Mouse (Mus musculus): Measurements from ENCODE around the gene Glod4. TPM values are rescaled to one million over a fixed set of nuclear protein-coding genes. Genes with fewer than 3 reads are reported as not detected.

Glod4 gene
- polyA plus RNA-seq, 1 experiment, result 3.0 TPM

- H3K9me3 ChIP-seq, result no peaks in the 10 kb centered on the region
- TF ChIP-seq GATA1 (IDR thresholded peaks at IDR 0.05; ENCODE audit: borderline replicate concordance, low read length) (no peak), FLI1 (IDR thresholded peaks at IDR 0.05; ENCODE audit: low read length) (no peak)
- peaks cover 54% of the 10 kb centered on the region for H3K4me1 ChIP-seq
- peaks cover 52% of the 10 kb centered on the region for H3K36me3 ChIP-seq (replicated peaks; ENCODE audit: low read length)
- peak overlapping the region; percentile 76 for H3K4me3 ChIP-seq (replicated peaks)
- H3K27me3 ChIP-seq (replicated peaks), result no peaks in the 10 kb centered on the region
Measured at GRCm38 (mm10) chr11:76135641-76136437, 107.7 kb downstream of the Glod4 start.

DNA sequence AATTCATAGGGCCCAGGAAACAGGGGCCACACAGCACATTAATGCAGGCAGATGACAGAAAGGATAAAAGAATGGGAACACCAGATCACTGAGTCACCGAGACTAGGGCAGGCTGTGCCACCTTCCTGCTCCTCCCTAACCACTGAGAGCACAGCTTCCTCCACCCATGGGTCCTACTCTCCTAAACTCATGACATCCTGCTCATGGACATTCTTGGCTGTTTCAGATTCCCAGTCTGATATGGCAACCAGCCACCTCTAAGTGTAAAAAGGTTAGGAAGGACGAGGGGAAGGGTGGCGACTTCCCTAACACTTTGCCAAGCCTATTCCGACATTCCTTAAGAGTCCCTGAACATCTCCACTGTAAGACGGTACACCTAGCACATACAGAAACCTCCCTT lies 112.7 kb downstream of the Glod4 start:
- H3K36me3 ChIP-seq (replicated peaks; ENCODE audit: low read length), result peaks cover 57% of the 10 kb centered on the region
- H3K4me3 ChIP-seq (replicated peaks), result peak overlapping the region; percentile 77
- H3K27me3 ChIP-seq (replicated peaks), result no peaks in the 10 kb centered on the region
- no peak for TF ChIP-seq FLI1 (IDR thresholded peaks at IDR 0.05; ENCODE audit: low read length)
- TF ChIP-seq GATA1 (IDR thresholded peaks at IDR 0.05; ENCODE audit: borderline replicate concordance, low read length), result no peak
- H3K9me3 ChIP-seq, result no peaks in the 10 kb centered on the region
- peaks cover 51% of the 10 kb centered on the region for H3K4me1 ChIP-seq

GRCm38 (mm10) chr11:76125386-76125785 lies 118.1 kb downstream of the Glod4 start:
- no peak overlapping the region for H3K4me3 ChIP-seq (replicated peaks)
- H3K36me3 ChIP-seq (replicated peaks; ENCODE audit: low read length), result peaks cover 67% of the 10 kb centered on the region
- peaks cover 18% of the 10 kb centered on the region for H3K4me1 ChIP-seq
- no peaks in the 10 kb centered on the region for H3K9me3 ChIP-seq
- H3K27me3 ChIP-seq (replicated peaks), result no peaks in the 10 kb centered on the region
- no peak for TF ChIP-seq FLI1 (IDR thresholded peaks at IDR 0.05; ENCODE audit: low read length)
- no peak for TF ChIP-seq GATA1 (IDR thresholded peaks at IDR 0.05; ENCODE audit: borderline replicate concordance, low read length)

- Histone ChIP-seq H3K4me1 (peaks cover 4% of the 10 kb centered on the region; the same call in 1 of the 2 replicates), H3K27me3 (replicated peaks) (no peaks in the 10 kb centered on the region), H3K4me3 (replicated peaks) (no peak overlapping the region), H3K9me3 (no peaks in the 10 kb centered on the region), H3K36me3 (replicated peaks; ENCODE audit: low read length) (peaks cover 70% of the 10 kb centered on the region)
- TF ChIP-seq GATA1 (IDR thresholded peaks at IDR 0.05; ENCODE audit: borderline replicate concordance, low read length) (no peak), FLI1 (IDR thresholded peaks at IDR 0.05; ENCODE audit: low read length) (no peak)
Measured at GRCm38 (mm10) chr11:76123517-76123916, 120.0 kb downstream of the Glod4 start.

- H3K36me3 ChIP-seq (replicated peaks; ENCODE audit: low read length), result peaks cover 80% of the 10 kb centered on the region
- no peaks in the 10 kb centered on the region for H3K27me3 ChIP-seq (replicated peaks)
- no peaks in the 10 kb centered on the region for H3K9me3 ChIP-seq
- peaks cover 4% of the 10 kb centered on the region; the same call in 1 of the 2 replicates for H3K4me1 ChIP-seq
- TF ChIP-seq FLI1 (IDR thresholded peaks at IDR 0.05; ENCODE audit: low read length) (no peak), GATA1 (IDR thresholded peaks at IDR 0.05; ENCODE audit: borderline replicate concordance, low read length) (no peak)
- peak overlapping the region; percentile 62 for H3K4me3 ChIP-seq (replicated peaks)
Measured at GRCm38 (mm10) chr11:76122571-76122970, 121.0 kb downstream of the Glod4 start.

DNA sequence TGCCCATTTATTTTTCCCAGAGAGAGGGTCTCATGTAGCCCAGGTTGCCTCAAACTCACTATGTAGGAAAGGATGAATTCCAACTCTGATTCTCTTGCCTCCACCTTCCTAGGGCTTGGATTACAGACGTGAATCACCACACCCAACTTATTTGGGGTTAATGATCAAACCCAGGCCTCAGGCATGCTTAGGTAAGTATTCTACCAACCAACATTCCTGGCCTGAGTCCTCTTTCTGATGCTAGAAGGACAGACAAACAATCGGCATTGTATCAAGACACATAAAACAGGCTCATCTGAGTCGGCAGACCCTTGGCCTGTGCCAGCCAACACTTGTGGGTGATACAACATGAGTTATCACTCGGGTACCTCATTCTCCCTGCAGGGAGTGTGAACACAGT lies 122.4 kb downstream of the Glod4 start:
- TF ChIP-seq GATA1 (IDR thresholded peaks at IDR 0.05; ENCODE audit: borderline replicate concordance, low read length) (no peak), FLI1 (IDR thresholded peaks at IDR 0.05; ENCODE audit: low read length) (no peak)

GRCm38 (mm10) chr11:76120407-76120901 lies 123.1 kb downstream of the Glod4 start:
- Histone ChIP-seq H3K27me3 (replicated peaks) (no peaks in the 10 kb centered on the region), H3K9me3 (no peaks in the 10 kb centered on the region), H3K36me3 (replicated peaks; ENCODE audit: low read length) (peaks cover 91% of the 10 kb centered on the region), H3K4me1 (peaks cover 4% of the 10 kb centered on the region; the same call in 1 of the 2 replicates), H3K4me3 (replicated peaks) (no peak overlapping the region)
- TF ChIP-seq FLI1 (IDR thresholded peaks at IDR 0.05; ENCODE audit: low read length) (no peak), GATA1 (IDR thresholded peaks at IDR 0.05; ENCODE audit: borderline replicate concordance, low read length) (no peak)

More for the DNA sequence above, 122.4 kb downstream of the Glod4 start:
- Histone ChIP-seq H3K36me3 (replicated peaks; ENCODE audit: low read length) (peaks cover 90% of the 10 kb centered on the region), H3K27me3 (replicated peaks) (no peaks in the 10 kb centered on the region), H3K4me1 (peaks cover 4% of the 10 kb centered on the region; the same call in 1 of the 2 replicates), H3K4me3 (replicated peaks) (no peak overlapping the region), H3K9me3 (no peaks in the 10 kb centered on the region)

DNA sequence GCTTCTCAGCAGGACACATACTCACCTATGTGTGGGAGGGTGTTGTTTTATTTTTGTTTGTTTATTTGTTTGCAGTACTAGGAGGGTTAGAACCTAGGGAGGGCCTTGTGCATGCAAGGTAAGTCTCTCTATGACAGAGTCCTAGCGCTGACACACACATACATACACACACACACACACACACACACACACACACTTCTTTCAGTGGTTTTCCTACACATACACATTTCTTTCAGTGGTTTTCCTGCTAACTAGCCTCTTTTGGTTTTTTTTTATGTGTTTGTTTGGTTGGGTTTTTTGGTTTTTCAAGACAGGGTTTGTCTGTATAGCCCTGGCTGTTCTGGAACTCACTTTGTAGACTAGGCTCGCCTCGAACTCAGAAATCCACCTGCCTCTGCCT lies 133.1 kb downstream of the Glod4 start:
- TF ChIP-seq GATA1 (IDR thresholded peaks at IDR 0.05; ENCODE audit: borderline replicate concordance, low read length) (no peak), FLI1 (IDR thresholded peaks at IDR 0.05; ENCODE audit: low read length) (no peak)
- H3K27me3 ChIP-seq (replicated peaks), result no peaks in the 10 kb centered on the region
- peaks cover 80% of the 10 kb centered on the region for H3K36me3 ChIP-seq (replicated peaks; ENCODE audit: low read length)
- H3K4me1 ChIP-seq, result peaks cover 4% of the 10 kb centered on the region; the same call in 1 of the 2 replicates
- H3K4me3 ChIP-seq (replicated peaks), result no peak overlapping the region
- H3K9me3 ChIP-seq, result no peaks in the 10 kb centered on the region

DNA sequence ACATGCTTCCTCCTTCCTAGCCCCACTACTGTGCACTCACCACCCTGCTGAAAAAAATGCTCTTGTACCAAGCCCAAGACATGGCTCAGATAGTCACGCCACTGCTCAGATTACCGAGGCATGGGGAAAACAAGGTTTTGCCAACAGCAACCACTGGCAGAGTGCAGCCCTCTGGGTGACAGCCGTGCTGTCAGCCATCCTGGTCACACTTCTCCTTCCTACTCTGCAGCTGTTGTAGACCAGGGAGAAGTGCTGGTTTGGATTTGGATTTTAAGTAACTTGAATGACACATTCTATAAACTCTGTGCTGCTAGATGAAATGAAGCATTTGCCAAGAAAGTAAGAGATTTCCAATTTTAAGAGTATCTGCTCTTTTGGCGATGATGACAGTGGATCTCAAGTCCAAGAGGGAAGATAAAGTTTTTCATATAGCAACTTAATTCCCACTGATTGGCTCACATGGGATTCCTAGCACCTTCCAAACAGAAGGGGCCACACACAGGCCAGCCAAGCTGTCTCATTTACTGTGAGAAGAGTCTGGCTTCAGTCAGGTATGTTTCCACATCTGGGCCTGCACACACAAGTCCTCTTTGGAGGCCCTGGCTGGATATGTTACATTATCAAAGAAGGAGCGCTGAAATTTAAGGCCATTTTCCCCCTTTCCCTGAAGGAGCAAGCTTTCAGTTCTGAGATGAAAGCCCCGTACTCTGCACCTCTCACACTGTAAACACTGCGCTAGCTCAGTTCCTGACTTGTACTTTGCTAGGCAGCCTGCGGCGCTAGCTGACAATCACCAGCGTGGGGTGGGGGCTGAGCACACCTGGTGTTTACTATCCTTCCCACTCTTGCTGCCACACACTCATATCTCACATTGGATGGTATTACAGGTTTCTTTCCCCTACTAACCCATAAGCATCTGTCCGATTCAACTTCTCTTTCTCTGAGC lies 136.7 kb downstream of the Glod4 start:
- H3K36me3 ChIP-seq (replicated peaks; ENCODE audit: low read length), result peaks cover 79% of the 10 kb centered on the region
- H3K9me3 ChIP-seq, result no peaks in the 10 kb centered on the region
- no peak for TF ChIP-seq FLI1 (IDR thresholded peaks at IDR 0.05; ENCODE audit: low read length)
- TF ChIP-seq GATA1 (IDR thresholded peaks at IDR 0.05; ENCODE audit: borderline replicate concordance, low read length), result no peak
- H3K27me3 ChIP-seq (replicated peaks), result no peaks in the 10 kb centered on the region
- no peak overlapping the region for H3K4me3 ChIP-seq (replicated peaks)
- peaks cover 4% of the 10 kb centered on the region; the same call in 1 of the 2 replicates for H3K4me1 ChIP-seq
